Mouse (Mus musculus) adrenal gland, postnatal 25 days (tissue): ENCODE measurements around the gene Il5ra. TPM values are rescaled to one million over a fixed set of nuclear protein-coding genes. Genes with fewer than 3 reads are reported as not detected.

Experiments
- DNase-seq: peaks from one replicate; pipeline ENCODE4 v3.0.0; 2021; ENCODE audit warnings: mixed read lengths
- long read RNA-seq: library from polyadenylated mRNA; stranded (forward); transcript quantifications from one replicate; pipeline ENCODE4 v2.0.0, GENCODE M21; 2021
- total RNA-seq: library from RNA; stranded (reverse); gene quantifications from 2 replicates; pipeline ENCODE4 v1.2.3, GENCODE M21; 2021

Il5ra gene
- total RNA-seq, result not detected in 2 replicates
- long read RNA-seq, partial matches to known transcripts, result 0 of 1 reads
- long read RNA-seq, other reads (novel, unspliced or antisense), result 1 of 1 reads

GRCm38 (mm10) chr6:106748887-106749388 lies at the start of gene Il5ra:
Il5ra (minus strand) TSS chr6:106749037.
- DNase-seq, result no peak

- no peak for DNase-seq
Observed at GRCm38 (mm10) chr6:106794094-106794814, 45.4 kb upstream of the Il5ra start.

DNA sequence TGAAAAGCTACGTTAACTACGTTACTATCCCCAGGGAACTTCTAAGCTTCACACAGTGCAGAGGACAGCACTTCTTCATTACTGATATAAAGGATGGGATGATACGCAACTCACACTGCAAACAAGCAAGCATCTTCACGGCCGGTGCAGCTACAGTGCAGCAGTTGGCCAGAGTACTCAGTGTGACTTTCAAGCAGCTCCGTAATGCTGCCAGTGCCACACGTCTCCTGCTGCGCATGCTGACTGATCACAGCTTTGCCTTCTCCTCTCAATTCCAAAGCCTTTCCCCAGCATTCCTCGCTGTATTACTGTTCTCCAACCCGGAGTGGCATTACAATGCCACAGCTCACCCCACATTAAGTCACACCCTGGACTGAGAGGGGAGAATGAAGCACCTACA lies 44.8 kb upstream of the Il5ra start:
- DNase-seq, result no peak

DNA sequence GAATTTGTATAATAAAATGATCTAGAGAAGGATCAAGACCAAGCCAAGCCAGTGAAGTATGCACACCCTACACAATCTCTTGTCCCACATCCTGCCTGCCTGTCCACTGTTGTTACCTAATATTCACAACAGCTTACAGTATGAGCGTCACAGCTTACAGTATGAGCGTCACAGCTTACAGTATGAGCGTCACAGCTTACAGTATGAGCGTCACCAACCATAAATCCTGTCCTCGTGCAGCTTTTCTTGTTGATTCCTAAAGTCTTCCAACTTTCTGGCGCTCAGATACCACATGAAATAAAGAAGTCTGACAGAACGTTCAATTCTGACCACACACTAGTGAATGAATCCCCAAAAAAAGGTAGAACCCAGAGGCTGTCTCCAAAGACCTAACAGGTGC lies 44.3 kb upstream of the Il5ra start:
- no peak for DNase-seq

DNA sequence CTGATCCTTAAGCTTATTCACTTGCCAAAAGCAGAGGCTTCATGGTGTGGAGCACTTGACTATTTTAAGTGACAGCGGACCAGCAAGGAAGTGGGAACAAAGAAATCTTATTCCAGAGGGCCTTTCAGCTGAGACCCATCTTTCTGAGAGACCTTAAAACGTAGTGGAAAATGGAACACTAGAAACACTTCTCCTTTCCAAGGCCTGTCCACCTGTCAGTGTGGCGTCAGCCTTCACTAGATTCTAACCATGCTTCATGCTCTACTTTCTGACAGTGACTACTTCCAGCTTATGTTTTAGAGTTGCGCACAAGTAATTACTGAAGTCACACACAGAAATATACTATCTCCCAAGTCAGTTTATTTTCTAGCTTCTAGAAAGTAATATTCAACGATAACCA lies 43.6 kb upstream of the Il5ra start:
- DNase-seq, result no peak

- DNase-seq, result no peak
Observed at GRCm38 (mm10) chr6:106791429-106791828, 42.6 kb upstream of the Il5ra start.

DNA sequence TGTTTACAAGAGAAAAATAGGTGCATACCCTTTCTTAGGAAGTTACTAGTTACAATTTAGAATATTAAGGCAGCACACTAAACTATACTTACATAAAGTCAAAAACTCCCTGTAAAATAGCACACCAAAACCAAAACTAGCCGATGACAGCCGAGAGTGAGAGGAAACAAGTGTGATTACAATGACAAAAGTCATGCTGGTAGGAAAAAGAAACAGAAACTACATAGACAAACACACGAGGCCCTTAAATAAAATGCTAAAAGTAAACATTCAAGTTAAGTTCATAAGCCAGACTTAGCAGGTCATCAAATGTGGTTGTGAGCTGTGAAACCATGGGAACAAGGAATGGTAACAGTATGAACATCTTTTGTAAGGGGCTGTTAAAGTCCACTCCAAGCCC lies 38.3 kb upstream of the Il5ra start:
- DNase-seq, result no peak

DNA sequence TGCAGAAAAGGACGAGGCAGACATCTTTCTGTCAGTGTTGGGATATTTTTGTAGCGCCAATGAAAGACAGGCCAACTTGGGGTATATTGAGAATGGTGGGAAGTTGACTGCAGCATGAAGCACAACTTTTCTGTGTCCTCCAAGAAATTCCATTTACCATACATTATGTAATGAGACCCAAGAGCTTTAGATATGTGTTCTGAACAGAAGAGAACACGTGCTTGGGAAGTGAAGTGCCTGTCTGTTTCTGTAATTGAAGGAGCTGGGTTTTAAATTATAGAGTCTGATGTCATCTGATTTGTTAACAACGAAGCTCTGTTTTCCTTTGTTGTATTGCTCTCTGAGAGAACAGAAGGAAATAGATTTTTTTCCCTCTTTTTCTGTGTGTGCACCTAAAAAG lies 21.2 kb upstream of the Il5ra start:
- DNase-seq, result no peak

- DNase-seq, result no peak
Observed at GRCm38 (mm10) chr6:106769290-106769866, 20.5 kb upstream of the Il5ra start.

DNA sequence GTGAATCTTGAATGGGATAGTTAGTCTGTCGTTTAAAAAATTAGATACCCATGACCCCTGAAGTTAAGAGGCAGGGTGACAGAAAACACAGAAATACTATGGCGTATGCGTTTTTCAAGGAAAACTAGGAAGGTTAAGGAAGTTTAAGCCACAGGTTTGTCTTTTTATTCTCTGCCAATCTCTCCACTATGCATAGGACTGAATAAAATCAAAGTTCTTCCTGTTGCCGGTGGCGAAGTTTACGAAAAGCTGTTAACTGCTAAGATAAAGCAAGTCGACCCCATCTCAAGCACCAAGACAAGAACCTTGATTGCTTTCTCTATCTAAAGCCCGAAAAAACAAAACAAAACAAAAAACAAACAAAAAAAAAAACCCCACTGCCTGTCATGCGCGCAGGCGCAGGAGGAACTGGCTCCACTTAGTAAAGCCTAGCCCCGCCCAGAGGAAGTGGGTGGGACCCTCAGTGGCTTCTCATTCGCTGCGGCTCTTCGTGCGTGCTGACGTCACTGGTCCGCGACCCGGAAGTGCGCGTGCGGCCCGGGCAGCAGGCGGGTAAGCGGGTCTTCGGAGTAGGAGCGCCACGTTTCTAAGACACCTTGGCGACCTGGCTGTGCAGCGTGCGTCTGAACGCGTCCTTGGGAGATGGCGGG lies 19.9 kb upstream of the Il5ra start, which contains the start of gene Trnt1:
Gene Trnt1, plus strand, starts transcription at position 481 of the 650 bp plus-strand sequence.
- DNase-seq, result peak; percentile 97

- DNase-seq, result no peak
Observed at GRCm38 (mm10) chr6:106766774-106767173, 17.9 kb upstream of the Il5ra start.

- DNase-seq, result no peak
Observed at GRCm38 (mm10) chr6:106765892-106766291, 17.1 kb upstream of the Il5ra start.

DNA sequence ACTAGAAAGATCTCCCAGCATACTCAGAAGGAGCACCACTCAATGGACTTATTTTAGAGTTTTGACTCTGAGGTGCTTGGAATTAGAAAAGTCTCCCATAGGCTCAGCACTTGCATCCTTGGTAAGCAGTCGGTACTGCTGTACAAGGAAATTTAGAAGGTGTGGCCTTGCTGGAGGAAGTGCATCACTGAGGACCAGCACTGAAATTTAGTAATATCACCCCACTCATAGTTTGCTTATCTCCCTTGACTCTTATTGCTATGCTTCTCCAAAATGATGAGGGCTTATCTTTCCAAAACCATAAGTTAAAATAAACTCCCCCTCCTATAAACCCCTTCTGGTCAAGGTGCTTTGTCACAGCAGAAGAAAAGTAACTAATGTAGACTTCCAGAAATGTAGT lies 12.6 kb upstream of the Il5ra start:
- DNase-seq, result no peak

DNA sequence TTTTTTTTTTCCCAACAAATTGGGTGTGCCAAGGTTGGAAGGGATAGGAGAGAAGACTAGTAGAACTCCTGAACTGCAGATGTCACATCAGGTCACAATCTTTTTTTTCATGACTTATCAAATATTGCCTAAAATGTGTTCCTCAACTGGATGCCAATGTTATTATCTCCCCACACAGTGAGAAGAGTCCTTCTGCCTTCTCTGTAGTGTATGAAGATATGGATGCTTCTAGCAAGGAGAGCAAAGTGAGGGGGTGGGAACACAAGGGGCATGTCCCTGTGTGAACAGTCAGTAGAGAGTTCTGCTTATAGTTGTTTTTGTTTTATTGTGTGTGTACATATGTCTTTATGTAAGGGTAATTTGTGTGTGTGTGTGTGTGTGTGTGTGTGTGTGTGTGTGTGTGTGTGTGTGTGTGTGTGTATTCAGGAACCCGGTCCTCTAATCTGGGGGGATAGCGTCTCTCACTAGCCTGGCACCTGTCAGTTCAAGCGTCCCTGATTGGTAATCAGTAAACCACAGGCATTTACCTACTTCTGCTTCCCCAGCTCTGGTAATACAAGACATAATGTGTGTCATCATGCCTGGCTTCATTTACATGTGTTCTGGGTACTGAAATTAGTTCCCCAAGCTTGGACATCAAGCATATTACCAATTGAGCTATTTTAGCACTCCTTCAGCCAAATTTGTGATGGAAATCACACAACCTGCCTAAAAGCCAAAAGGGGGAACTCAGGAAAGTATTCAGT lies 11.8 kb upstream of the Il5ra start:
- DNase-seq, result no peak

DNA sequence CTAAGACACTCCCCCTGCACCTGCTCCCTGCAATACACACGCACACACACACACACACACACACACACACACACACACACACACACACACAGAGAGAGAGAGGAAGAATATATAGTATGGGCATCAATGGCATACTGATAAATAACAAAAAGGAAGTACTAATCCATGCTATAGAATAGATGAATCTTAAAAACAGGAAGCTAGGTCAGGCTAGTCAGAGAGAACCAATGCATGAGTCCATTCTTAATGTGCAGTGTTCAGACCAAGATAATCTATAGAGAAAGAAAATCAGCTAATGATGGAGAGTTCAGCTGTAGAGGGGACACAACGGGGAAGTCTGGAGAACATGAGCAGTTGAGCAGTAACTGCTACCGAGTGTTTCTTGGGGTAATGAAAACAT lies 9.5 kb upstream of the Il5ra start:
- DNase-seq, result no peak

DNA sequence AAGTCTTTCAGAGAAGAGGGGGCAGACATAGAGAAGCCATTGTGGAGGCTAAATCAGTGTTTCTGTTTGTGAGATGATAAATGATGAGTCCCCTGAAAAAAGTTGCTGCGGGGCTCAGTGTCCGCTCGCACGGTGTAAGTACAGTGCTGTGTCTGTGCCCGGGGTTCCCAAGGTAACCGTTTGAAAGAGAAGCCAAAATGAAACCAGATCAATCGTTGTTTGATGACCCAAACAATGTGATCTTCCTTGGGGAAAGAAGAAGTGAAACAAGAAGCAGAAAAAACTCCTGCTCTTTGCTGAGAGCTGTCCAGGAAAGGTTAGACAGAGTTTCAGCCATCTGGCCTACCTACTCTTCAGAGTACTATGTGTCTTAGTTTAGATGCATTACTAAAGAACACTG lies 1.5 kb upstream of the Il5ra start:
- DNase-seq, result no peak

DNA sequence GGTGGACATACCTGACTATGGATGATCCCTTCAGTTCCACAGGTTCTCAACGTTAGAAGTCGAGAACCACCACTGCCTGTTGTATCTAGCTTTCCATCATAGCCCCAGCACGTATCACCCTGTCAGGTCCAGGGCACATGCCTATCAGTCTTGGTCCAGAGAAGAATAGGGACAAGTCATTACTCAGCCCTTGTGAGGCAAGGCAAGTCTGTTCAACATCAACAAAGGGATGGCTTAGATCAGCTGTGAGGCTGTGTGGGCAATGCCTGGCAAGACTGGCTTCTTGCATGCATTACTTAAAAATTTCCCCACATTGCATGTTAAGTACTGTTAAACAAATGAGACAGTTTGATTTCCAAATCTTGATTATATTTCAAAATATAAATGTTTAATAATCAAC lies 1.0 kb downstream of the Il5ra start:
- no peak for DNase-seq

DNA sequence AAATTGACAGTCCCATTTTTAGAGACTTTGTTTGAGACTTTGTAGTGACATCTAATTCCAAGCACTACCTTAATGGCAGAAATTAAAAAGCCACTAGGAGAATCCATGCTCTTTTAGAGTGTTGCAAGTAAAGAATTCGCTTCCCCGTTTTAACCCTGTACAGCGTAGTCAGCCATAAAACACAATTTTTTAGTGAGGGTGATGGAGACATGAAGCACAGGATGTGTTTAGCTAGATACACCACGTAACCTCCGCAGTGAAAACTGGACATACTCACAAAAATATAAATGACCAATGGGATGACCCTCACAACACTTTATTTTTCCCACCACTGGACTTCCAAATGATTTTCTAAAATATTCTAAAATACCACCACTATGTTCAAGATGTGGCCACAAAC lies 1.6 kb downstream of the Il5ra start:
- DNase-seq, result no peak

- no peak for DNase-seq
Observed at GRCm38 (mm10) chr6:106745673-106746394, 3.0 kb downstream of the Il5ra start.

DNA sequence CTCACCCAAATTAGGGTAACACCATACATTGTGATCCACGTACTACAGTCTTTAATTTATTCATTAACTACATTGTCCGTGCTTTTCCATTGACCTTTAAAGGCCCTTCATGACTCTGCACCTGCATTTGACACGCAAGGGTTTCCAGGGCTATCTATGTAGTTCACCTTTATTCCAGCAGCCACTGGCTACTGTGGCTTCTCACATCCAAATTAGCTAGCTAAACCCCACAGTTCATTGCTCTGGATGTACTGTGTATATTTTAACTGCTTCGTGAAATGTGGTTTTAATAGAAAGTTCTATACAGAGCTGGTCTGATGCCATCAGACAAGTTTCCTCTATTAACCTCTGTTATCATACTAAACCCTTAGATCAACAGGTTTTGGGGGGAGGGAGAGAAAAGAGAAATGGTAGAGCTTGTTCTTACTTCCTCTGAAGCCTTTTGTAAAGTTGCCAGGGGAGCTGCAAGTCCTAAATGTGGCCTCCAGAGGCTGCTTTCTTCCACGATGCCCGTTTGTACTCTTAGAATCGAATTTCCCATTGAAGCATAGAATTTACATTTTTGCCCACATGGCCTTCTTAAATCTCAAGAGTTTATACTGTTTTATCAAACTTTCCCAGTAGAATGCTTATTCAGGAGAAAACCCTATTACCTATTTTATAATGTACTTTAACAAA lies 5.1 kb downstream of the Il5ra start:
- no peak for DNase-seq

DNA sequence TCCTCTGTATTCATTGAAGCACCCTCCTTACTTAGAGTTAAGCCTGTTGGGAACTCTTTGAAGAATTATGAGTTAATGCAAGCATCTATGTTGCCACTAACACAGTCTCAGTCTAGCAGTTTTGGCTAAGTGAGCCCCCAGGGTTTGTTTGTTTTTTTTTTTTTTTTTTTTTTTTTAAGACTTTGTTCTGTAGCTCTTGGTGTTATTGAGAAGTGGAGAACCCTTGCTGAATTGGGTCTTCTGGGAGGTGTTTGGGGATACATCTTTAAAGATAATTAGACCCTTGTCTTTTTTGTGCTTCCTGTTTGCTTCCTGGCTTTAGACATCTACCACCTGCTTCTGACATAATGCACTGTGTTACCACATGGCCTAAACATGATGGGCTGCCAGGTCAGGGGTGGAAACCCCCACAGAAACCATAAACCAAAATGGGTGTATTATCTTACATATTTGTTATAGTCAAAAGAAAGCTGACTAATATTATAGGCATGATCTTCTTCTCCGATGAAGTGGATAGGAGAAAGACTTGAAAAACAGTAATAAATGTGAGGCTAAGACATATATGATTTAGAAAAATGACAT lies 8.5 kb downstream of the Il5ra start:
- DNase-seq, result no peak
